Mouse (Mus musculus): ENCODE results near the gene Slc26a1. TPM values are rescaled to one million over a fixed set of nuclear protein-coding genes. Genes with fewer than 3 reads are reported as not detected.

Gene Slc26a1
- polyA plus RNA-seq, 1 experiment from 2014 or later: 3.3 TPM

GRCm38 (mm10) chr5:108655891-108656650 lies 19.3 kb downstream of the Slc26a1 start:
- WGBS: 95% methylated on average over 15 of the region's 15 CpGs
- Histone ChIP-seq H3K4me1 (ENCODE audit: control insufficient read depth, insufficient read depth, low read length) (peaks cover 14% of the 10 kb centered on the region; the same call in 1 of the 2 replicates), H3K4me2 (ENCODE audit: low read depth, low read length) (no peak overlapping the region), H3K9me3 (ENCODE audit: control insufficient read depth, low read length) (no peaks in the 10 kb centered on the region), H3K36me3 (ENCODE audit: control insufficient read depth, insufficient read depth, low read length) (peaks cover 30% of the 10 kb centered on the region), H3K27me3 (ENCODE audit: control insufficient read depth, insufficient read depth, low read length) (no peaks in the 10 kb centered on the region), H3K9ac (replicated peaks; ENCODE audit: low read depth, low read length) (no peak overlapping the region), H3K27ac (ENCODE audit: low read depth, low read length) (no peak overlapping the region), H3K4me3 (ENCODE audit: low read depth, low read length) (no peak overlapping the region)
- no peak for ATAC-seq (ENCODE audit: low read depth)

GRCm38 (mm10) chr5:108655381-108655780 lies 20.0 kb downstream of the Slc26a1 start:
- no peaks in the 10 kb centered on the region for H3K9me3 ChIP-seq (ENCODE audit: control insufficient read depth, low read length)
- no peaks in the 10 kb centered on the region for H3K27me3 ChIP-seq (ENCODE audit: control insufficient read depth, insufficient read depth, low read length)
- no peak overlapping the region for H3K9ac ChIP-seq (replicated peaks; ENCODE audit: low read depth, low read length)
- H3K27ac ChIP-seq (ENCODE audit: low read depth, low read length): no peak overlapping the region
- 96% methylated on average over 9 of the region's 9 CpGs for WGBS
- peaks cover 34% of the 10 kb centered on the region for H3K36me3 ChIP-seq (ENCODE audit: control insufficient read depth, insufficient read depth, low read length)
- H3K4me2 ChIP-seq (ENCODE audit: low read depth, low read length): no peak overlapping the region
- H3K4me3 ChIP-seq (ENCODE audit: low read depth, low read length): no peak overlapping the region
- no peak for ATAC-seq (ENCODE audit: low read depth)
- H3K4me1 ChIP-seq (ENCODE audit: control insufficient read depth, insufficient read depth, low read length): peaks cover 14% of the 10 kb centered on the region; the same call in 1 of the 2 replicates

DNA sequence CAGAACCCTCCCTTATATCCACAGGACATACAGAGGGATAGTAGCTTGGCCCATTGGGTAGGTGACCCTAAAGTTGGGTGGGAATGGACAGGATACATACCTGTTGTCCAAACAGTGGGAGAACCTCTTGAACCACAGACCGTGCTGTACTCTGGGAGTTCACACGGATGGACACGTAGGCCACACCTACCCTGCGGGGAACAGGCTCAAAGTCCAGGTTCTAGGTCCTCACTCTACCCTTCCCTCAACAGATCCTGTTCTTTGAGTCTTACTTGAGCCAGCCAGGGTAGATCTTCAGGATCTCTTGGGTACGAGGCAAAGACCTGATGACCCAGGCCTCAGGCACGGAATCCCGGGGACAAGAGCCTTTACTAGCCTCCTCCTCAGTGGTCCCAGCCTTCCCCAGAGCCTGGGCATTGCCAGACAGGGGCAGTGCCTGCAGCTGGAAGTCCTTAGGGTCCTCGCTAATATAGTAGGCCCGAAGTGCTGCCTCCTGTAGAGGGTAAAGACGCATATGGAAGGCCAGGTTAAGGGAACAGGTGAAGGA lies 20.9 kb downstream of the Slc26a1 start:
- Histone ChIP-seq H3K4me1 (ENCODE audit: control insufficient read depth, insufficient read depth, low read length) (peaks cover 7% of the 10 kb centered on the region; the same call in 1 of the 2 replicates), H3K27ac (ENCODE audit: low read depth, low read length) (no peak overlapping the region), H3K4me3 (ENCODE audit: low read depth, low read length) (no peak overlapping the region), H3K9me3 (ENCODE audit: control insufficient read depth, low read length) (no peaks in the 10 kb centered on the region), H3K9ac (replicated peaks; ENCODE audit: low read depth, low read length) (no peak overlapping the region), H3K36me3 (ENCODE audit: control insufficient read depth, insufficient read depth, low read length) (peaks cover 38% of the 10 kb centered on the region), H3K4me2 (ENCODE audit: low read depth, low read length) (no peak overlapping the region), H3K27me3 (ENCODE audit: control insufficient read depth, insufficient read depth, low read length) (no peaks in the 10 kb centered on the region)
- 97% methylated on average over 10 of the region's 10 CpGs for WGBS
- ATAC-seq (ENCODE audit: low read depth): no peak

- Histone ChIP-seq H3K4me1 (ENCODE audit: control insufficient read depth, insufficient read depth, low read length) (no peaks in the 10 kb centered on the region), H3K36me3 (ENCODE audit: control insufficient read depth, insufficient read depth, low read length) (peaks cover 46% of the 10 kb centered on the region), H3K4me3 (ENCODE audit: low read depth, low read length) (no peak overlapping the region), H3K27me3 (ENCODE audit: control insufficient read depth, insufficient read depth, low read length) (no peaks in the 10 kb centered on the region), H3K27ac (ENCODE audit: low read depth, low read length) (no peak overlapping the region), H3K4me2 (ENCODE audit: low read depth, low read length) (no peak overlapping the region), H3K9me3 (ENCODE audit: control insufficient read depth, low read length) (no peaks in the 10 kb centered on the region), H3K9ac (replicated peaks; ENCODE audit: low read depth, low read length) (no peak overlapping the region)
- 93% methylated on average over 6 of the region's 6 CpGs for WGBS
- ATAC-seq (ENCODE audit: low read depth): no peak
Measured at GRCm38 (mm10) chr5:108653341-108653740, 22.0 kb downstream of the Slc26a1 start.

DNA sequence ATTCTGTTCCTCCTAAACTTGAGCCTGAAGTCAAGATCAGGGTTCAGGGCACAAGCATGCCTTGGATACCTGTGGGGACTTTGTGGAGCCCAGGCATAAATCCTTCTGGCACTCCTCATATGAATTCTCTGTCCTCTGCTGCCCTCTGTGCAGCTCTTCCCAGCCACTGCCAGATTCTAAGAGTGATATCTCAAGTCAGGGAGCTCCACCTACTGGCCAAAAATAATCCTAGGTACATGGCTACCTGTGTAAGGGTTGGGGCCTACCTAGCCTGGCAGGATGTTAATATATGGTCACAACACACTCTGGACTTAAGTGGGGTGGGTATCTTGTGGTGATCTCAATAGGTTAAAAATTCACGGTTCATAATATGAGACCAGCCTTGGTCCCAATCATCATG lies 23.5 kb downstream of the Slc26a1 start:
- H3K27ac ChIP-seq (ENCODE audit: low read depth, low read length): no peak overlapping the region
- H3K27me3 ChIP-seq (ENCODE audit: control insufficient read depth, insufficient read depth, low read length): no peaks in the 10 kb centered on the region
- no peak overlapping the region for H3K4me2 ChIP-seq (ENCODE audit: low read depth, low read length)
- no peaks in the 10 kb centered on the region for H3K9me3 ChIP-seq (ENCODE audit: control insufficient read depth, low read length)
- peaks cover 53% of the 10 kb centered on the region for H3K36me3 ChIP-seq (ENCODE audit: control insufficient read depth, insufficient read depth, low read length)
- H3K4me1 ChIP-seq (ENCODE audit: control insufficient read depth, insufficient read depth, low read length): no peaks in the 10 kb centered on the region
- H3K4me3 ChIP-seq (ENCODE audit: low read depth, low read length): no peak overlapping the region
- peak; percentile 67 for ATAC-seq (ENCODE audit: low read depth)
- 63% methylated on average over 1 of the region's 1 CpGs for WGBS
- no peak overlapping the region for H3K9ac ChIP-seq (replicated peaks; ENCODE audit: low read depth, low read length)

- H3K4me3 ChIP-seq (ENCODE audit: low read depth, low read length): no peak overlapping the region
- no peaks in the 10 kb centered on the region for H3K9me3 ChIP-seq (ENCODE audit: control insufficient read depth, low read length)
- H3K4me1 ChIP-seq (ENCODE audit: control insufficient read depth, insufficient read depth, low read length): no peaks in the 10 kb centered on the region
- H3K36me3 ChIP-seq (ENCODE audit: control insufficient read depth, insufficient read depth, low read length): peaks cover 58% of the 10 kb centered on the region
- H3K4me2 ChIP-seq (ENCODE audit: low read depth, low read length): no peak overlapping the region
- H3K27me3 ChIP-seq (ENCODE audit: control insufficient read depth, insufficient read depth, low read length): no peaks in the 10 kb centered on the region
- no peak overlapping the region for H3K9ac ChIP-seq (replicated peaks; ENCODE audit: low read depth, low read length)
- no peak for ATAC-seq (ENCODE audit: low read depth)
- H3K27ac ChIP-seq (ENCODE audit: low read depth, low read length): no peak overlapping the region
- WGBS: 84% methylated on average over 5 of the region's 5 CpGs
Measured at GRCm38 (mm10) chr5:108651136-108651720, 24.1 kb downstream of the Slc26a1 start.

- Histone ChIP-seq H3K36me3 (ENCODE audit: control insufficient read depth, insufficient read depth, low read length) (peaks cover 57% of the 10 kb centered on the region), H3K9ac (replicated peaks; ENCODE audit: low read depth, low read length) (no peak overlapping the region), H3K27ac (ENCODE audit: low read depth, low read length) (no peak overlapping the region), H3K27me3 (ENCODE audit: control insufficient read depth, insufficient read depth, low read length) (no peaks in the 10 kb centered on the region), H3K4me2 (ENCODE audit: low read depth, low read length) (no peak overlapping the region), H3K4me1 (ENCODE audit: control insufficient read depth, insufficient read depth, low read length) (no peaks in the 10 kb centered on the region), H3K9me3 (ENCODE audit: control insufficient read depth, low read length) (no peaks in the 10 kb centered on the region), H3K4me3 (ENCODE audit: low read depth, low read length) (no peak overlapping the region)
- no peak for ATAC-seq (ENCODE audit: low read depth)
- WGBS: 92% methylated on average over 7 of the region's 7 CpGs
Measured at GRCm38 (mm10) chr5:108650341-108650740, 25.0 kb downstream of the Slc26a1 start.

DNA sequence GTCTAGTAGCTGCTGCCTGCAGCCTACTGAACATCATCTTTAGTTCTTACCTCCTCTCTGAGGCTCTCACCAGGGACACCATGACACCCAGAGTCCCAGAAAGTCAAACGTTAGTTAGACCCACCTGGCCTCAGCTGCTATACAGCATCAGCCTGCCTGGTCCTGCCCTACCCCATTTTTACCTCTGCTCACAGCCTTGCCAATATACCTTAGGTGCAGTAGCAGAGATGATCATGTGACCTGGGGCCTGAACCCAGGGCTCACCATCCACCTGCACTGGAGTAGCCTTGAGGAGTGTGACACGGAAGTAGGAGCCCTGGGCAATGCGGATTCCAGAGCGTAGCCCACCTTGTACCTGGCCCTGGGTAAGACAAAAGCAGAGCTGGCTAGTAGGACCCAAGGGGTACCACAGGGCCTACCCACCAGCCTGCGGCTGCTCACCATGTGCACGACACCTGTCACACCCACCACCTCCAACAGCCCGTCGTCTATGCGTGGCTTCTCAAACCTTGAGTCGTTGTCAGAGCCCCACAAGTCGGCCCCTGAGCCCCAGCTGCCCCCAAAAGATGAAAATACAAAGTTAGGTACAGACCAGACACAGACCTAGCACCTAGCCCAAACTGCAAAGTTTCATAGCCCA lies 26.3 kb downstream of the Slc26a1 start:
- 93% methylated on average over 11 of the region's 11 CpGs for WGBS
- H3K36me3 ChIP-seq (ENCODE audit: control insufficient read depth, insufficient read depth, low read length): peaks cover 44% of the 10 kb centered on the region
- H3K4me1 ChIP-seq (ENCODE audit: control insufficient read depth, insufficient read depth, low read length): no peaks in the 10 kb centered on the region
- no peak overlapping the region for H3K9ac ChIP-seq (replicated peaks; ENCODE audit: low read depth, low read length)
- H3K4me3 ChIP-seq (ENCODE audit: low read depth, low read length): no peak overlapping the region
- no peak for ATAC-seq (ENCODE audit: low read depth)
- H3K27ac ChIP-seq (ENCODE audit: low read depth, low read length): no peak overlapping the region
- H3K27me3 ChIP-seq (ENCODE audit: control insufficient read depth, insufficient read depth, low read length): no peaks in the 10 kb centered on the region
- H3K4me2 ChIP-seq (ENCODE audit: low read depth, low read length): no peak overlapping the region
- H3K9me3 ChIP-seq (ENCODE audit: control insufficient read depth, low read length): no peaks in the 10 kb centered on the region
